Mouse (Mus musculus) CD8-positive naive resting alpha-beta T cell, adult 2 months (primary cell): ENCODE data around the gene Ckmt1.

ENCODE experiments used
- DNase-seq, 2 experiments: peaks; one replicate each; pipeline ENCODE4 v3.0.0; 2022; ENCODE audit warnings: low read depth in 2 of 2, low spot score in 2 of 2

The Ckmt1 gene

DNA sequence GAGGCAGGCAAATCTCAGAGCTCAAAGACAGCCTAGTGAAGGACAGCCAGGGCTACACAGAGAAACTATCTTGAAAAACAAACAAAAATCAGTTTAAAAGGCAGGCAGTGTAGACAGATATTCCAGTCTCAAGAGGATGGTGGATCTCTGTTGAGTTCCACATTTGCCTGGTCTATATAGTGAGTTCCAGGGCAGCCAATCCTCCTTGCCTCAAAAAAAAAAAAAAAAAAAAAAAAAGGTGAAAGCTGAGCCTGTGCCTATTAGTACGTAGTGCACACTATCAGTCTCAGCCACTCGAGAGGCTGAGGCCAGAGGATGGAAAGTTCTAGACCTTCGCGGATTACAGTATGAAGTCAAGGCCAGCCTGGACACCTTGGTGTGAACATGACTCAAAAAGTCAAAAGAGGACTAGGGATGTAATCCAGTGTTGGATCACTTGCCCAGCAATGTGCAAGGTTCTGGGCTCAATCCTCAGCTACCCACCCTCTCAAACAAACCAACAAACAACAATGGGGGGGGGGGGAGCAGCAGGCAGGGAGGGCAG lies 55.4 kb downstream of the Ckmt1 start:
- DNase-seq: no peak
